Mouse (Mus musculus) limb, embryonic 10.5 days (tissue): ENCODE data around the gene Arap1. TPM values are rescaled to one million over a fixed set of nuclear protein-coding genes. Genes with fewer than 3 reads are reported as not detected.

Experiments
- DNase-seq: peaks from one replicate; pipeline ENCODE4 v3.0.0-alpha.2; 2017; ENCODE audit warnings: low spot score
- H3K27ac ChIP-seq: fragments of 300-500 bp; sonication (generic); 2 replicates; pipeline ENCODE4 v1.5.1; 2016; ENCODE audit warnings: mild to moderate bottlenecking
- H3K27me3 ChIP-seq: fragments of 300-500 bp; sonication (generic); 2 replicates; pipeline ENCODE4 v1.6.1; 2016; ENCODE audit warnings: low read depth, mild to moderate bottlenecking; ENCODE audit not compliant: poor library complexity, severe bottlenecking
- H3K36me3 ChIP-seq: fragments of 300-500 bp; sonication (generic); 2 replicates; pipeline ENCODE4 v1.6.1; 2016; ENCODE audit warnings: mild to moderate bottlenecking, moderate library complexity
- H3K4me1 ChIP-seq: fragments of 300-500 bp; sonication (generic); 2 replicates; pipeline ENCODE4 v1.6.1; 2016
- H3K4me3 ChIP-seq: fragments of 300-500 bp; sonication (generic); 2 replicates; pipeline ENCODE4 v1.5.1; 2016; ENCODE audit warnings: mild to moderate bottlenecking, moderate library complexity
- H3K9me3 ChIP-seq: fragments of 300-500 bp; sonication (generic); replicated peaks from 2 replicates; pipeline ENCODE4 v1.6.1; 2016; ENCODE audit warnings: mild to moderate bottlenecking
- WGBS: fragments of 180-500 bp; shearing (Covaris S2); methylation state at CpG from one replicate; pipeline ENCODE4 v1.1.7; 2016; 5-methylcytosine and 5-hydroxymethylcytosine counted together
- polyA plus RNA-seq: library from polyadenylated mRNA; unstranded; fragments of >200 nt; fragmentation: Nextera tagmentation; extraction: Ambion mirVana; gene quantifications from 2 replicates; pipeline ENCODE4 v1.2.1, GENCODE M21; 2016

Gene Arap1
- polyA plus RNA-seq, 1 experiment from 2014 or later, result 20.5 TPM

- H3K27ac ChIP-seq, result peak overlapping the region; percentile 50; the same call in 1 of the 2 replicates
Observed at GRCm38 (mm10) chr7:101450422-101451401, 102.8 kb downstream of the Arap1 start.

GRCm38 (mm10) chr7:101452669-101453068 is 104.8 kb downstream of the Arap1 start:
- no peak overlapping the region for H3K4me3 ChIP-seq
- H3K27me3 ChIP-seq, result peaks cover 48% of the 10 kb centered on the region
- H3K9me3 ChIP-seq, result no peaks in the 10 kb centered on the region
- DNase-seq, result no peak
- 90% methylated on average over 3 of the region's 3 CpGs for whole genome bisulfite sequencing
- H3K27ac ChIP-seq, result no peak overlapping the region
- no peaks in the 10 kb centered on the region for H3K36me3 ChIP-seq
- peaks cover 14% of the 10 kb centered on the region for H3K4me1 ChIP-seq

More at GRCm38 (mm10) chr7:101450422-101451401, 102.8 kb downstream of the Arap1 start:
- peaks cover 48% of the 10 kb centered on the region for H3K27me3 ChIP-seq
- no peaks in the 10 kb centered on the region for H3K9me3 ChIP-seq
- DNase-seq, result peak; percentile 95
- under 1% methylated on average over 68 of the region's 68 CpGs for WGBS
- H3K36me3 ChIP-seq, result no peaks in the 10 kb centered on the region
- H3K4me3 ChIP-seq, result peak overlapping the region; percentile 65
- H3K4me1 ChIP-seq, result peaks cover 14% of the 10 kb centered on the region

- no peak for DNase-seq
- Histone ChIP-seq H3K36me3 (no peaks in the 10 kb centered on the region), H3K27me3 (peaks cover 49% of the 10 kb centered on the region), H3K9me3 (no peaks in the 10 kb centered on the region), H3K4me1 (peaks cover 14% of the 10 kb centered on the region), H3K4me3 (no peak overlapping the region), H3K27ac (no peak overlapping the region)
- 93% methylated on average over 3 of the region's 3 CpGs for WGBS
Observed at GRCm38 (mm10) chr7:101453296-101453695, 105.4 kb downstream of the Arap1 start.

GRCm38 (mm10) chr7:101453725-101454124 is 105.9 kb downstream of the Arap1 start:
- no peaks in the 10 kb centered on the region for H3K9me3 ChIP-seq
- H3K27ac ChIP-seq, result no peak overlapping the region
- no peak overlapping the region for H3K4me3 ChIP-seq
- peaks cover 52% of the 10 kb centered on the region for H3K27me3 ChIP-seq
- DNase-seq, result no peak
- no peaks in the 10 kb centered on the region for H3K36me3 ChIP-seq
- H3K4me1 ChIP-seq, result peaks cover 17% of the 10 kb centered on the region
- WGBS, result 39% methylated on average over 8 of the region's 8 CpGs

- Histone ChIP-seq H3K9me3 (no peaks in the 10 kb centered on the region), H3K4me1 (peaks cover 17% of the 10 kb centered on the region), H3K4me3 (no peak overlapping the region), H3K27me3 (peaks cover 52% of the 10 kb centered on the region), H3K36me3 (no peaks in the 10 kb centered on the region), H3K27ac (no peak overlapping the region)
- DNase-seq, result no peak
- WGBS, result 95% methylated on average over 9 of the region's 9 CpGs
Observed at GRCm38 (mm10) chr7:101454479-101454878, 106.6 kb downstream of the Arap1 start.

GRCm38 (mm10) chr7:101455141-101455540 is 107.3 kb downstream of the Arap1 start:
- no peaks in the 10 kb centered on the region for H3K36me3 ChIP-seq
- H3K4me1 ChIP-seq, result peaks cover 17% of the 10 kb centered on the region
- 85% methylated on average over 6 of the region's 6 CpGs for WGBS
- DNase-seq, result no peak
- no peaks in the 10 kb centered on the region for H3K9me3 ChIP-seq
- H3K4me3 ChIP-seq, result no peak overlapping the region
- no peak overlapping the region for H3K27ac ChIP-seq
- peaks cover 52% of the 10 kb centered on the region for H3K27me3 ChIP-seq

- 70% methylated on average over 4 of the region's 4 CpGs for WGBS
- peaks cover 13% of the 10 kb centered on the region for H3K4me1 ChIP-seq
- no peak overlapping the region for H3K4me3 ChIP-seq
- no peaks in the 10 kb centered on the region for H3K36me3 ChIP-seq
- H3K27me3 ChIP-seq, result peaks cover 43% of the 10 kb centered on the region
- no peak for DNase-seq
- no peak overlapping the region for H3K27ac ChIP-seq
- H3K9me3 ChIP-seq, result no peaks in the 10 kb centered on the region
Observed at GRCm38 (mm10) chr7:101456318-101456717, 108.5 kb downstream of the Arap1 start.

- H3K27me3 ChIP-seq, result peaks cover 39% of the 10 kb centered on the region
- H3K4me1 ChIP-seq, result peaks cover 9% of the 10 kb centered on the region
- no peak overlapping the region for H3K27ac ChIP-seq
- H3K4me3 ChIP-seq, result no peak overlapping the region
- no peak for DNase-seq
- no peaks in the 10 kb centered on the region for H3K36me3 ChIP-seq
- 44% methylated on average over 5 of the region's 5 CpGs for WGBS
- no peaks in the 10 kb centered on the region for H3K9me3 ChIP-seq
Observed at GRCm38 (mm10) chr7:101456789-101457188, 108.9 kb downstream of the Arap1 start.

GRCm38 (mm10) chr7:101457283-101457682 is 109.4 kb downstream of the Arap1 start:
- H3K9me3 ChIP-seq, result no peaks in the 10 kb centered on the region
- DNase-seq, result no peak
- no peak overlapping the region for H3K4me3 ChIP-seq
- no peak overlapping the region for H3K27ac ChIP-seq
- WGBS, result 85% methylated on average over 5 of the region's 5 CpGs
- H3K4me1 ChIP-seq, result peaks cover 11% of the 10 kb centered on the region
- no peaks in the 10 kb centered on the region for H3K36me3 ChIP-seq
- H3K27me3 ChIP-seq, result peaks cover 34% of the 10 kb centered on the region

GRCm38 (mm10) chr7:101457801-101458200 is 109.9 kb downstream of the Arap1 start:
- H3K36me3 ChIP-seq, result no peaks in the 10 kb centered on the region
- WGBS, result 77% methylated on average over 8 of the region's 8 CpGs
- DNase-seq, result no peak
- no peaks in the 10 kb centered on the region for H3K9me3 ChIP-seq
- H3K4me1 ChIP-seq, result peaks cover 16% of the 10 kb centered on the region
- no peak overlapping the region for H3K27ac ChIP-seq
- no peak overlapping the region for H3K4me3 ChIP-seq
- peaks cover 29% of the 10 kb centered on the region for H3K27me3 ChIP-seq

GRCm38 (mm10) chr7:101458278-101458781 is 110.5 kb downstream of the Arap1 start:
- whole genome bisulfite sequencing, result 85% methylated on average over 4 of the region's 4 CpGs
- H3K9me3 ChIP-seq, result no peaks in the 10 kb centered on the region
- no peaks in the 10 kb centered on the region for H3K36me3 ChIP-seq
- no peak for DNase-seq
- peaks cover 16% of the 10 kb centered on the region for H3K4me1 ChIP-seq
- H3K27ac ChIP-seq, result no peak overlapping the region
- no peak overlapping the region for H3K4me3 ChIP-seq
- peaks cover 23% of the 10 kb centered on the region for H3K27me3 ChIP-seq

- H3K27ac ChIP-seq, result no peak overlapping the region
- H3K4me1 ChIP-seq, result peaks cover 22% of the 10 kb centered on the region
Observed at GRCm38 (mm10) chr7:101459305-101459813, 111.5 kb downstream of the Arap1 start.

More at GRCm38 (mm10) chr7:101459305-101459813, 111.5 kb downstream of the Arap1 start:
- no peak overlapping the region for H3K4me3 ChIP-seq
- peaks cover 14% of the 10 kb centered on the region for H3K27me3 ChIP-seq
- 81% methylated on average over 9 of the region's 9 CpGs for WGBS
- no peaks in the 10 kb centered on the region for H3K9me3 ChIP-seq
- no peak for DNase-seq
- H3K36me3 ChIP-seq, result no peaks in the 10 kb centered on the region
